Mouse (Mus musculus) myocyte (in vitro differentiated cells): ENCODE measurements at regions not wholly inside any gene's neighbourhood (a gene's known extent, or its start where the extent isn't known, plus 50 kb on each side); places are given as distances from the start of the nearest gene placed in this dataset.

Source experiments
- CEBPB ChIP-seq: IDR thresholded peaks from 2 replicates; pipeline ENCODE4 v1.6.1; 2011; ENCODE audit warnings: mild to moderate bottlenecking, moderate library complexity; ENCODE audit not compliant: poor library complexity, insufficient read depth, severe bottlenecking
- E2F4 ChIP-seq: IDR thresholded peaks from one replicate; pipeline ENCODE4 v1.6.1; 2011; ENCODE audit warnings: mild to moderate bottlenecking, control low read depth, moderate library complexity; ENCODE audit not compliant: insufficient read depth
- MAX ChIP-seq: IDR thresholded peaks from one replicate; pipeline ENCODE4 v1.6.1; 2011; ENCODE audit warnings: low read depth, mild to moderate bottlenecking, control low read depth
- MYOD1 ChIP-seq, 3 experiments: IDR thresholded peaks; one replicate each; pipeline ENCODE4 v1.6.1; 2011; ENCODE audit warnings: control low read depth in 2 of 3, low read depth in 2 of 3, mild to moderate bottlenecking in 2 of 3, moderate library complexity in 1 of 3; ENCODE audit not compliant: insufficient read length in 2 of 3, control insufficient read depth in 1 of 3
- MYOG ChIP-seq, 3 experiments: IDR thresholded peaks; one replicate each; pipeline ENCODE4 v1.6.1; 2011; ENCODE audit warnings: control low read depth in 2 of 3, low read depth in 2 of 3, mild to moderate bottlenecking in 2 of 3; ENCODE audit not compliant: insufficient read length in 2 of 3, control insufficient read depth in 1 of 3, insufficient read depth in 1 of 3
- POLR2A ChIP-seq: IDR thresholded peaks from one replicate; pipeline ENCODE4 v1.6.1; 2011; ENCODE audit warnings: low read depth, mild to moderate bottlenecking, control low read depth, moderate library complexity; ENCODE audit not compliant: insufficient read length
- POLR2AphosphoS2 ChIP-seq: IDR thresholded peaks from one replicate; pipeline ENCODE4 v1.6.1; 2011; ENCODE audit warnings: low read depth, control low read depth; ENCODE audit not compliant: insufficient read length
- REST ChIP-seq: IDR thresholded peaks from one replicate; pipeline ENCODE4 v1.6.1; 2011; ENCODE audit warnings: mild to moderate bottlenecking, control low read depth, moderate library complexity; ENCODE audit not compliant: insufficient read depth, insufficient read length
- SRF ChIP-seq: IDR thresholded peaks from one replicate; pipeline ENCODE4 v1.6.1; 2011; ENCODE audit warnings: low read depth; ENCODE audit not compliant: control insufficient read depth, insufficient read length
- TCF12 ChIP-seq: IDR thresholded peaks from one replicate; pipeline ENCODE4 v1.6.1; 2011; ENCODE audit warnings: mild to moderate bottlenecking, control low read depth; ENCODE audit not compliant: poor library complexity, insufficient read depth, severe bottlenecking
- TCF3 ChIP-seq: IDR thresholded peaks from one replicate; pipeline ENCODE4 v1.6.1; 2011; ENCODE audit warnings: low read depth, control low read depth; ENCODE audit not compliant: insufficient read length
- USF1 ChIP-seq: IDR thresholded peaks from one replicate; pipeline ENCODE4 v1.6.1; 2011; ENCODE audit warnings: low read depth, mild to moderate bottlenecking, control low read depth, moderate library complexity

DNA sequence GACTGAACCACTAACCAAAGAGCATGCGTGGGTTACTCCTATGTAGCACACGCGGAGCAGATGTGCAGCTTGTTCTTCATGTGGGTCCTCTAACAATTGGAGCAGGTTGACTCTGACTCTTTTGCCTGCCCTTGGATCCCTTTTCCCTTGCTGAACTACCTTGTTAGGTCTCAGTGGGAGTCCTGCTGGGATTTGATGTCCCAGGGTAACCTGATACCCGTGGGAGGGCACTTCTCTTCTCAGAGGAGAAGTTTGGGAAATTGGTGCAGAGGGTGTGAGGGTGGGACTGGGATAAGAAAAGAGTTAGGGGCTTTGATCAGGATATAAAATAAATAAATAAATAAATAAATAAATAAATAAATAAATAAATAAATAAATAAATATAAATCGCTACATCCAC lies 179.7 kb upstream of the Tas2r134 start:
- no peak for TF ChIP-seq MAX
- TF ChIP-seq POLR2A = no peak
- TF ChIP-seq MYOG (IDR thresholded peaks at IDR 0.05; ENCODE audit: control insufficient read depth in 1 of 3, insufficient read depth in 1 of 3, insufficient read length in 2 of 3, low read depth in 2 of 3) = no peak
- no peak for TF ChIP-seq POLR2AphosphoS2
- no peak for TF ChIP-seq SRF
- TF ChIP-seq MYOD1 (IDR thresholded peaks at IDR 0.05; ENCODE audit: control insufficient read depth in 1 of 3, insufficient read length in 2 of 3, low read depth in 2 of 3) = no peak
- TF ChIP-seq TCF12 = no peak
- no peak for TF ChIP-seq CEBPB
- TF ChIP-seq USF1 = no peak
- no peak for TF ChIP-seq E2F4
- no peak for TF ChIP-seq REST
- no peak for TF ChIP-seq TCF3
